Mouse (Mus musculus): Measurements from ENCODE around the gene Mctp1.

DNA sequence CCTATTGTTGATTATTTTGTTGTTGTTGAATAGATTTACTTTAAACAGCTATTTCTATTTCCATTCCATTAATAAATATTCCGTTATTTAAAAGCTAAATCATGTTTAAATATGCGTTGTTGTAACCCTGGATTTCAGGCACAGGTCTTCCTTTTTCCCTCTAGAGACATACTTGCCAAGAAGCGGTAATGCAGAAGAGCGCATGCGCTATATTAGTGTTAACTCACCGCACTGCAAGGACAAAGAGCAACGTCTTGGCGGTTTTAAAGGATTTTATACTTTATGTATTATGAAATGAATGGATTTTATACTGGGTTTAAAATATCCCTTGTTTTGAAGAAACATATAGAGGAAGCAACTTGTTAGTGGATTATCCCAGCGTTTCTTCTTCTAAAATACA, 418.6 kb downstream of the Mctp1 start:
- no peak for TF ChIP-seq TCF12 (IDR thresholded peaks at IDR 0.05; ENCODE audit: low read depth, low read length)
- no peak for TF ChIP-seq POLR2A (IDR thresholded peaks at IDR 0.05; ENCODE audit: control insufficient read depth in 1 of 2, insufficient read depth in 1 of 2, low read depth in 1 of 2, low read length in 2 of 2, poor library complexity in 1 of 2)
- no peak for TF ChIP-seq CTCF (IDR thresholded peaks at IDR 0.05 in 2 of 3, conservative IDR thresholded peaks at IDR 0.05 in 1 of 3; ENCODE audit: control insufficient read depth in 1 of 3, insufficient read depth in 1 of 3, low read depth in 2 of 3, low read length in 3 of 3, poor library complexity in 1 of 3, severe bottlenecking in 1 of 3)
- no peak for TF ChIP-seq MYC (IDR thresholded peaks at IDR 0.05; ENCODE audit: low read depth, low read length)
- TF ChIP-seq USF2 (IDR thresholded peaks at IDR 0.05; ENCODE audit: borderline replicate concordance in 1 of 2, insufficient read depth in 1 of 2, low read depth in 1 of 2, low read length in 2 of 2) = no peak
- no peak for TF ChIP-seq HCFC1 (IDR thresholded peaks at IDR 0.05; ENCODE audit: low read depth, low read length)
